Mouse (Mus musculus) testis, adult 2 months (tissue): ENCODE measurements around the gene Gimap9.

Experiments
- CTCF ChIP-seq: fragments of 200-500 bp; IDR thresholded peaks from 2 replicates; pipeline ENCODE4 v1.5.1; 2012; ENCODE audit warnings: low read depth, mild to moderate bottlenecking, inconsistent platforms, low read length, moderate library complexity; ENCODE audit not compliant: control insufficient read depth, insufficient read depth, insufficient replicate concordance
- POLR2A ChIP-seq: fragments of 200-500 bp; IDR thresholded peaks from 2 replicates; pipeline ENCODE4 v1.6.1; 2012; ENCODE audit warnings: low read depth, mild to moderate bottlenecking, inconsistent platforms, low read length, moderate library complexity; ENCODE audit not compliant: control insufficient read depth

DNA sequence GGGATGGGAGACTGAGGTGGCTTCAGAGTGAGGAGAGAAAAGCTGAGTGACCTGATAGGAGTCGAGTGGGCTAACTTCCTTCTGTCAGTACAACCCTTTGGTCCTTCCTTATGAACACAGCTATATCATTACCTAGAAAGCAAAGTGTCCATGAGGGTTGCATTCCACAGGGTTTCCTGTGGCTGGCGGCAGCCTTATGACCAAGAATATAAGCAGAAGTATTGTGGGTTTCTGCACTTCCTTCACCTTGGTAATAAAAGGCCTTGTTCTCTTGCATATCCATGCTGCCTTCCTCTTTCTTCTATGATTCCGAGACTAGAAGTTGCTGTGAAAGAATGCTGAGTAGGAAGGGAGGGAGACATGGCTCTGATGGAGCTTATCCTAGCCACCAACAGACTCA lies 23.0 kb downstream of the Gimap9 start:
- TF ChIP-seq CTCF (no peak), POLR2A (no peak)
